Mouse (Mus musculus) lung, adult 2 months (tissue): ENCODE measurements around the gene Atg101. TPM values are rescaled to one million over a fixed set of nuclear protein-coding genes. Genes with fewer than 3 reads are reported as not detected.

Source experiments
- DNase-seq: peaks from one replicate; pipeline ENCODE4 v3.0.0; 2022
- H3K4me1 ChIP-seq: fragments of 200-500 bp; 2 replicates; pipeline ENCODE4 v1.6.1; 2011; ENCODE audit warnings: low read length; ENCODE audit not compliant: control insufficient read depth, insufficient read depth
- H3K4me3 ChIP-seq: fragments of 200-500 bp; replicated peaks from 2 replicates; pipeline ENCODE3; 2011; ENCODE audit warnings: low read depth, mild to moderate bottlenecking, control low read depth, low read length; ENCODE audit errors: extremely low read depth
- CTCF ChIP-seq: fragments of 200-500 bp; IDR thresholded peaks from 2 replicates; pipeline ENCODE4 v1.5.1; 2011; ENCODE audit warnings: mild to moderate bottlenecking, low read length, control low read depth; ENCODE audit not compliant: insufficient read depth
- POLR2A ChIP-seq: fragments of 200-500 bp; IDR thresholded peaks from 2 replicates; pipeline ENCODE4 v1.6.1; 2011; ENCODE audit warnings: low read depth, mild to moderate bottlenecking, control low read depth, low read length, borderline replicate concordance; ENCODE audit errors: extremely low read depth
- WGBS: fragments of 180-500 bp; shearing (Covaris S2); methylation state at CpG from one replicate; pipeline ENCODE4 v1.1.7; 2018; 5-methylcytosine and 5-hydroxymethylcytosine counted together
- polyA plus RNA-seq: library from polyadenylated mRNA; depleted of rRNA; stranded (reverse); fragments of >200 nt; gene quantifications from 2 replicates; pipeline ENCODE4 v1.2.3, GENCODE M21; 2012

The Atg101 gene
- polyA plus RNA-seq, 1 experiment = 38.6 TPM

DNA sequence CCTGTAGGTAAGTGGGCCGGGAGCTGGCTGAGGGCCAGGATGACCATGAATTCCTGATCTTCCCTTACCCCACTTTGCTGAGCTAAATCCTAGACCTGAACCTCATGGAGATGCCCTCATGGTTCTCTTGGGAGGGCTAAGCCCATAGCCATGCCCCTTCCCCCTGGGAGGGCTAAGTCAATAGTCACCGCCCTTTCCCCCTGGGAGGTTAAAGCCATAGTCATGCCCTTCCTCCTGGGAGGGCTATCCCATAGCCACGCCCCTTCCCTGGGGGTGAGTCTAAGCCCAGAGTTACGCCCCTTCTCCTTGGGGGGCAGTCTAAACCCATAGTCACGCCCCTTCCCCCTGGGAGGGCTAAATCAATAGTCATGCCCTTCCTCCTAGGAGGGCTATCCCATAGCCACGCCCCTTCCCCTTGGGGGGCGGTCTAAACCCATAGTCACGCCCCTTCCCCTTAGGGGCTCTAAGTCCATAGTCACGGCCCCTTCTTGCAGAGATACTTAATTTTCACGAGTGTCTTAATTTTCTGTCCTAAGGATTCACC, 42.0 kb downstream of the Atg101 start:
- no peaks in the 10 kb centered on the region for H3K4me1 ChIP-seq
- DNase-seq = no peak
- WGBS = 50% methylated on average over 10 of the region's 10 CpGs
- no peak overlapping the region for H3K4me3 ChIP-seq
- TF ChIP-seq POLR2A (no peak), CTCF (no peak)

DNA sequence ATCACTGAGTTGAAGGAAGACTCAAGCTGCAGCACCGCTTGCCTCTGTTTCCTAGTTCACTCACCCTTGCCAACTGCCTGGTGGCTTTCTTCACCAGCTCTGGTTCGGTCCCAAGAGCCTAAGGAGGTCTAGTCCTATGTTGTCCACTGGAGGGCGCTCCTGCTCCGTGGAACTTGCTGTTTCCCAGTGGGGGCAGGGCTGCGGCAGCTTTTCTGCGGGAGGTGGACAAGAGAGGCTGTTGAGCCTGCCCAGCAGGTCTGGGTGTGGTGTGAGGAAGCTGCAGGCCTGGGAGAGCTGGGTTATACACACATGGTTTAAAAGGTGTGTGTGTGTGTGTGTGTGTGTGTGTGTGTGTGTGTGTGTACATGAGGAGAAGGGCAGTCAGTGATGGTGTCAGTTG, 43.2 kb downstream of the Atg101 start:
- Histone ChIP-seq H3K4me3 (no peak overlapping the region), H3K4me1 (no peaks in the 10 kb centered on the region)
- peak; percentile 95 for DNase-seq
- WGBS = 2% methylated on average over 6 of the region's 6 CpGs
- TF ChIP-seq POLR2A (no peak), CTCF (peak; percentile 91)

DNA sequence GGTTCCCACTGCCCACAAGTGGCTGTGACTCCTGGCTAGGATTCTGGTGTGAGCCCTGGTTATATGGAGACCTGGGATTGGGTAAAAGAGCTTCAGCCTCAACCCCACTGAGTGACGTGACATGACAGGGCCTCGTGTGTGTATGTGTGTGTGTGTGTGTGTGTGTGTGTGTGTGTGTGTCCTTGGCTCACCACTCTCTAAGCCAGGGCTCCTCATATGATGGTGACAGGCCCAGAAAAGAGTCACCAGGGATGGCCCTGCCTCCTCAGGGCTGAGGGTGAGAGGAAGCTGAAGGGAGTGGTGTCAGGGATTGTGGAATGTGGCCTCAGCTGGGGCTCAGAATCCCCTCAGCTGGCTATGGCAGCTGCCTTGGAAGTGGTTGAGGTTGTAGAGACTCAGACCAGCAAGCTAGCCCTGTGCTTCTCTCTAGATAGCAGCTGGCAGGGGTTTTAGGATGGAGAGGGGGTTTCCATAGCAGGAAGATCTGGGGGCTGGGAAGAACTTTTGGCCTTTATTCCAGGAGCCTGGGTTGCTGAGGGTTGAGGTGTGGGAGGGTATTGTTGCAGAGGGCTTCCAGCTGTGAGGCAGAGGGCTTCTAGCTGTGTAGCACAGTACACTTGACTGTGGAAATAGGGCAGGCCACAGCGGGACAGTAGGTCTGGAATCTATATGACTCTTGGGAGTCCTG, 44.9 kb downstream of the Atg101 start:
- Histone ChIP-seq H3K4me1 (no peaks in the 10 kb centered on the region; the same call in 1 of the 2 replicates), H3K4me3 (no peak overlapping the region)
- TF ChIP-seq POLR2A (no peak), CTCF (no peak)
- DNase-seq = no peak
- WGBS = 70% methylated on average over 3 of the region's 3 CpGs

DNA sequence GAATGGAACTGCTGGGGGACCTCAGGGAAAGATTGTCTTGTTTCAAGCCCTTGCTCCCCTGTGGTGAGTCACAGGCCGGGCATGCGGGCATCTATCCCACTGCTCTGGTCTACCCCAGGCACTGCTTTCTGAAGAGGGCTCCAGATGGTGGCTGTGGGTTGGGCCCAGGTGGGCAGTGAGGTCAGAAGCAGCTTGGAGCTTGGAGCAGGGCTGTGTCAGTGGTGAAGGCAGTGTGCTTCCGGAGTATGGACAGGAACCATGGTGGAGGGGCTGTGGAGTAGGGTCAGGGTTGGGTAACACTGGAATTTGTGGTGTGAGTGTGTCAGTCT, 45.5 kb downstream of the Atg101 start:
- Histone ChIP-seq H3K4me3 (no peak overlapping the region), H3K4me1 (no peaks in the 10 kb centered on the region; the same call in 1 of the 2 replicates)
- TF ChIP-seq CTCF (no peak), POLR2A (no peak)
- DNase-seq = no peak
- WGBS = 77% methylated on average over 3 of the region's 3 CpGs

DNA sequence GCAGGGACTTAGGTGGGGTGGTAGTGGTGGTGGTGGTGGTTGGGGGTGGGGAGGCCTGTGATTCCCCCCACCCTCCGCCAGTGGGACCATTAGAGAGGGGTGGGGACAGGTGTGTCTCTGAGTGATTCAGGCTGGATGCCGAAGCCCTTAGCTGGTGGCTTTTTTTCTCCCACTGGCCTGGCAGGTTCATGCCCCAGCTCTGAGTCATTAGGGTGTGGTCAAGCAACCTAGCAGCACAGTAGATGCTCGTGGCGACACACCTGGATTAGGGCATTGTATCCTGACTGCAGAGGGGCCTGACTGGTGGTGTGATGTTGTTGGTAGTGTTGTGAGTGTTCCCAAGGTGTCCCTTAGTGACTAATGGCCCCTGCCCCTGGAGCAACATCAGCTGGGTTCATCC, 47.0 kb downstream of the Atg101 start:
- Histone ChIP-seq H3K4me3 (no peak overlapping the region), H3K4me1 (peaks cover under 1% of the 10 kb centered on the region)
- TF ChIP-seq POLR2A (peak; percentile 31; the same call in 1 of the 2 replicates), CTCF (no peak)
- DNase-seq = peak; percentile 55
- WGBS = 56% methylated on average over 4 of the region's 4 CpGs

DNA sequence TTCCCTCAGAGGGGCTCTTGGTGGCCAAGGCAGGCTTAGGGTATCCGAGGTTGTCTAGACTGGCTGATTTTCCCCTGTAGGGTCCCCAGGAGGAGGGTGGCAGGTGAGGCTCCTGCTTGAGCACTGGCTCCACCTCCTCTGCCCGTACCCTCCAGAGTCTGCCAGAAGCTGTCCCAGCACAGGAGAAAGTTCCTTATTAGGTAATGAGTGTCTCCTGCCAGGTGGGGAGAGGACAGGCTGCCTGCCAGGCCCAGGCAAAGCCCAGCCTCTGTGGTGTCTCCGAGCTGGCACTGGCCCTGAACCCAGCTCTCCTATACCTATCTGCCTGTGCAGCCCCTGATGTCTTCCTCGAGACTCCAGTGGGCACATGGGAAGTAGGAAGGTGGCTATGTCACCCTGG, 48.3 kb downstream of the Atg101 start:
- Histone ChIP-seq H3K4me3 (no peak overlapping the region), H3K4me1 (peaks cover 9% of the 10 kb centered on the region)
- peak; percentile 63 for DNase-seq
- TF ChIP-seq POLR2A (no peak), CTCF (no peak)
- 50% methylated on average over 4 of the region's 4 CpGs for WGBS

DNA sequence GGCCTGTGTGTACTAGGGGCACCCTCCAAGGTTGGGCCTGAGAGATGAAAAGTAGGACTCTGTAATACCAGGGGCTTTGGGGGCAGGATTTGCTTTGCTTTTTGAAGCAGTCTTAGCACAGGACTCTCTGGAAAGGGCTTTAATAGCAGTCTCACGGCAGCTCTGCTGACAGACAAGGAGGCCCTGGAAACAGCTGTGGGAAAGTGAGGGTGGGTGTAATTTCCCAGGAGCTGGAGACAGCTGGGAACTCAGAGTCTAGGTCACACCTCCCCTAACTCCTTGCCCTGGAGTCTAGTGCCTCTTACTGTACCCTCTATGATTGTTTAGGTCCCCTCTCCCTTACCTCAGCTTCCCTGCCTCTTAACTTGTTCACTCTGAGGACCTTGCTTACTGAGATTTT, 49.1 kb downstream of the Atg101 start:
- H3K4me3 ChIP-seq = no peak overlapping the region
- H3K4me1 ChIP-seq = peaks cover 9% of the 10 kb centered on the region
- no peak for DNase-seq
- no peak for TF ChIP-seq POLR2A
- TF ChIP-seq CTCF = no peak
- 19% methylated on average over 1 of the region's 1 CpGs for WGBS

DNA sequence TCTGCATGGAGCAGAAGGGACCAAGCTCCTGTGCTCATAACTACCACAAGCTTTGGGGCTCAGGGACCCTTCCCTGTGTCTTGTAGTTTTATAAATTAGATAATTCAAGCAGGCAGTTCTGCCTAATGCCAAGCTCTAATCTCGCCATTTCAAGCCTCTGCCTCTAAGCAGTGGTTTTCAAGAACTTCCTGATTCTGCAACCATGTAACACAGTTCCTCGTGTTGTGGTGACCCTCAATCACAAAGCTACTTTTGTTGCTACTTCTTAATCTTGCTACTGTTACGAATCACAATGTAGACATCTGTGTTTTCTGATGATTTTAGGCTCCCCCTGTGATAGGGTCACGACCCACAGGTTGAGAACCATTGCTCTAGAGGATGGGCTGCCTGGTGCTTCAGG, 49.6 kb downstream of the Atg101 start:
- Histone ChIP-seq H3K4me1 (peaks cover 9% of the 10 kb centered on the region), H3K4me3 (no peak overlapping the region)
- DNase-seq = no peak
- no peak for TF ChIP-seq CTCF
- no peak for TF ChIP-seq POLR2A
- WGBS = 49% methylated on average over 4 of the region's 4 CpGs

DNA sequence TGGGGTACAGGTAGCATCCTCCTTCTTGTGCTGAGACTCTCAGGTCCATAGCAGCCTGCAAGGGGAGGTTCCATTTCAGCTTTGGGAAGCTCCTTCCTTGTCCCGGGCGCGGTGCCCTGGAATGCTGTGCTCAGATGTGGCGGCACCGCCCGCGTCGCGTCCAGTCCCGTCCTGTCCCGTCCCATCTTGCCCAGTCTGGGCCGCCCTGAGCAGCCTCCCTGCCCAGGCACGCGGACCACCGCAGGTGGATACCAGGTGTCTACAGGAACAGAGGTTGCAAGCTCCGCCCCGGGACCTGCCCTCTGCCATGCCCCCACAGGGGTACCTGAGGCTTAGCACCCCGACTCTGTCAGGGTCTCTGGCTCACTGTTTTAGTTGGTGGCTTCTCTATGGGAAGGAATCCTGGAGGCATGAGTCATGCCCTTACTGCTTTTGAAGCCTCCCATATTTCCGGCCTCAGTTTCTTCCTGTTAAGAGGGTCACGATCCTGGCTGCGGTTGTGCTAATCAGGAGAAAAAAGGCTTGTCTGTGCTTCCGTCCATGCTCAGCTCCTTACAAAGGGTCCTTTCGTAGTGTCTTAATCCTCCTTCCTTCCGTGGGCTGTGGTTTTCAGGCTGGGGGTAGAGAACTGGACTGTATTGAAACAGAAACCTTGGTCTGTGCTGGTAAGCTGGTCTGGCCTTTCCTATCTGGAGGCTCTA, 52.6 kb downstream of the Atg101 start:
- WGBS = 18% methylated on average over 24 of the region's 24 CpGs
- DNase-seq = peak; percentile 31

More for the DNA sequence above, 52.6 kb downstream of the Atg101 start:
- TF ChIP-seq POLR2A (no peak), CTCF (no peak)
- no peak overlapping the region for H3K4me3 ChIP-seq
- peaks cover 9% of the 10 kb centered on the region for H3K4me1 ChIP-seq
